Mouse (Mus musculus): ENCODE measurements at regions not wholly inside any gene's neighbourhood (a gene's known extent, or its start where the extent isn't known, plus 50 kb on each side); places are given as distances from the start of the nearest gene placed in this dataset.

DNA sequence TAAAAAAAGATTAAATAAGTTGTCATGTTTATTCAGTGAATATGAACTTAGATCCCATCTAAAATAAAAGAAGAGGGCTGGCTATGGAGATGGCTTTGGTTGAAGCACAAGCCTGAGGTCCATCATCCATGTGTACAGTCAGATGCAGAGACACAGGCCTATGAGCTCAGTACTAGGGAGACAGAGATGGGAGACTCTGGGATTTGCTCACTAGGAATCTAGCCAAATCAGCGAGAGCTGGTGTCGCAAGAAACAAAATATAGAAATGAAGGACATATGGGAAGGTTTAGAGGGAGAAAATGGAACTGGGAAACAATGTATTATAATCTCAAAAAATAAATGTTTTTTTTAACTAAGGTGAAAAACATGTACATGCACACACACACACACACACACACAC lies 326.6 kb downstream of the Col12a1 start:
- no peak for DNase-seq (ENCODE audit: low spot score in 2 of 2)

DNA sequence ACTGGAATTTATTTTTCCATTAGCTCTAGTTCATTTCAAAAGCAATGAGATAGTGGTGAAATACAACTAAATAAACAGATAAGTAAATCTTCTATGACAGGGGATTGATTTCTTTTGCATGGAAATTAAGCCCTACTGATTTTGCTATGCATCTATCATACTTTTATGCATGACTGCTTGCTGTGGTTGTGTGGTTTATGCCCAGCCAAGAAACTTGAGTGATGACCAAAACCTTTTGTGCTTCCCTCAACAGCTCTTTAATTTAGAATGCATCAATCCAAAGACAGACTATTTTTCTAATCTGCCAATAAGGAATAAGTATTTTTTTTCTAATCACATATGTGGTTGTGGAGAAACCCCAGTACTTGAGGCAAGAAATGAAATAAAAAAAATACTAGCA lies 303.6 kb downstream of the Col12a1 start:
- no peak for DNase-seq (ENCODE audit: low spot score in 2 of 2)

GRCm38 (mm10) chr9:79430417-79430816 lies 288.2 kb downstream of the Col12a1 start:
- no peak for DNase-seq (ENCODE audit: low spot score in 2 of 2)

DNA sequence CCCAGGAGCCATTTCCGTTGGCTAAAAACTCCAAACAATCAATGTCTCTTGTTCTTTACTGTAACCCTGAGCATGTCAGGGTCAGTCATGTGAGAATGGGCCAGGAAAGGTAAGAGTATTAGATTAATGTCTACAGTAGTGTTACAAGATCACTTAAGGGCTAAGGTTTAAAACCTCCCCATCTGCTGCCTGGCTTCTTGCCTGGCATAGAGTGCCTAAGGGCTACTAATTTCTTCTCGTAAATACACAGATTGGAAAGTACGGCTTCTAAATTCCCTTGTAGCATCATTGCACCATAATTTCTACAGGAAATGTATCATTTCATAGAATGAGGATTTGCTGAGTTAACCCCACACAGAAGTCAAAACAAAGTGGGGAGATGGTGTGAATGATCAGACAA lies 281.0 kb downstream of the Col12a1 start:
- no peak for DNase-seq (ENCODE audit: low spot score in 2 of 2)

GRCm38 (mm10) chr9:79439233-79439960 lies 279.2 kb downstream of the Col12a1 start:
- no peak for DNase-seq (ENCODE audit: low spot score in 2 of 2)

GRCm38 (mm10) chr9:79455226-79455625 lies 263.4 kb downstream of the Col12a1 start:
- no peak for DNase-seq (ENCODE audit: low spot score in 2 of 2)

DNA sequence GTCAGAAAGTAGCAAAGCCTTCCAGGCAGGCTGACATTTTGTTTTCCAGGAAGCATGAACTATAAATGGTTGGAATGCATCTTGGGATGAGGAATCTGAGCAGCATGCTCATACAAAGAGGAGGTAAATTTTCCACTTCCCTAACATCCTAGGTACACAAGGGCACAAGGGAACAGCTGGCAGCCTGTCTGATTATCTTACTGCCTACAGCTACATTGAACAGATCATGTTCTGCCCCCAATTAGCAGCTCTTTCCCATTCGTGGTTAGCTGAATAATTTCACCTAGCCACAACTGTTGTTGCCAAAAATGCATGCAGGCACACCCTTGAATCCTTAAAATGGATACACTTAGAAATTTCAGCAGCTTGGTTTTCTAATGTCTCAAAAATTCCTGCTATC lies 239.5 kb downstream of the Col12a1 start:
- no peak for DNase-seq (ENCODE audit: low spot score in 2 of 2)

DNA sequence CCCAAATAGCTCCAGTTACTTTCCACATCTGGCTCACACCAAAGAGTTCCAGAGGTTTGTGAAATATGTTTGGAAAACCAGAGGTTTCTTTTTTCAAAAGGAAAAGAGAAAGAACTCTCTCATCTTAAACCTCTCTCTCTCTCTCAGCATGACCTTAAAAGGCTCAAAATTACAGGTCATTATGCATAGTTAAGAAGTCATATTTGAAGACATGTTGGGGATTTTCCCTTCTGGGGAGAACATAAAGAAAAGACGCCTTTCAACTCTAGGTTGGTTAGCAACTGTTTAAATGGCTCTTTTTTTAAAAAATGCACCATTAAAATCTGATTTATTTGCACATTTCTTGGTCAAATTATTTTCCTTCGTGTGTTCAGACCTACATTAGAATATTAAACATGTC lies 218.4 kb downstream of the Col12a1 start:
- DNase-seq (ENCODE audit: low spot score in 2 of 2): no peak

DNA sequence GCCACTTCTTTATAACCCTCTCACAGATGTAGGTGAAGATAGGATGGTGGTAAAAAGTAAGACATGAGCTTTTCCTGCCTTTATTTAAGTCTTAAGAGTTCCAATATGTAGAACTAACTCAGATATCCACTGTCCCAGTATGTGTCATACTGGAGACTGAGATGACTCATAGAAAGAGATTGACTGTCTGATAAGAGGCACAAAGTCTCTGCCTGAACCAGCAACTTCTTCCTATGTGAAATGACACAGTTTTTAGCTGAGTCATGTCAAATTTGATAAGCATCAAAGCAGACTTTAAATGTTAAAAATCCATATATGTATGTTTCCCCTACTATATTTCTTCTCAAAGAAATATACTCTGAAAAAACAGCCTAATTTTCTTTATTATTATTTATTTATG lies 216.6 kb downstream of the Col12a1 start:
- DNase-seq (ENCODE audit: low spot score in 2 of 2): no peak

DNA sequence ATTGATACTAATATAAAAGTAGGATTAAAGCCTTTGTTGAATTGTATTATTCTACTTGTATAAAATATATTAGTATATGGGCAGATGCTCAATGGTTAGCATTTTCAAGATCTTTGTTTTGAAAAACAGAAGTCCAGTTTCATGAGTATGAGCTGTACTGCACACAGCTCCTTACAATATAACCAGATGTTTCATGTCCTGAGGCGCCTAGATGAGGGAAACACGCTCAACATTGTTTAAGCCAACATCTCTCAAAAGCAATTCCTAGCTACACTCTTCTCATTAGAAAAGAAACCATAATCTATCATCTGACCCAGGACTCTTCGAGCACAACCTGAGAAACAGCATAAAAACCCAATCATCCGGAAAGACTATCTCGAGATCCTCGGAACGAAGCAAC lies 202.2 kb downstream of the Col12a1 start:
- DNase-seq (ENCODE audit: low spot score in 2 of 2): no peak

GRCm38 (mm10) chr9:79517461-79517860 lies 201.2 kb downstream of the Col12a1 start:
- DNase-seq (ENCODE audit: low spot score in 2 of 2): no peak

GRCm38 (mm10) chr9:79518640-79519039 lies 200.0 kb downstream of the Col12a1 start:
- no peak for DNase-seq (ENCODE audit: low spot score in 2 of 2)

- no peak for DNase-seq (ENCODE audit: low spot score in 2 of 2)
Observed at GRCm38 (mm10) chr9:79520498-79520897, 198.1 kb downstream of the Col12a1 start.

GRCm38 (mm10) chr9:79523054-79523453 lies 195.6 kb downstream of the Col12a1 start:
- no peak for DNase-seq (ENCODE audit: low spot score in 2 of 2)

GRCm38 (mm10) chr9:79525000-79525399 lies 193.6 kb downstream of the Col12a1 start:
- no peak for DNase-seq (ENCODE audit: low spot score in 2 of 2)

DNA sequence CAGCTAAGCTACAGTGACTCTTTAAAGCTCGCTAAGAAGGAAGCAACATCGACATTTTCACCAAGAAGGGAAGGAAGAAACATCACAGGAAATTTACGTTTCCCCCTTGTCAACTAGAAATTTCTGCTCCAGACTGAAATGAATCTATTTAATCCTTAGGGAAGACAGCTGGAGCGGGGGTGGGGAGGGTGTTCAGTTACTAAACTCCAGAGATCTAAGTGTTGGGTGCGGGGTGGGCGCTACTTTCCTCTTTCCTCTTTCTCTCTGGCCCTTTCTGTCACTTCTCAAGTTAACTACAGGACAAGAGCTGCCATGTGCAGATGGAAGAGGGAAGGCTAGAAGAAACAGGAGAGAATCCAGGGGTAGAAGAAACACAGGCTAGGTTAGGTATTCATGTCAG lies 192.2 kb downstream of the Col12a1 start:
- no peak for DNase-seq (ENCODE audit: low spot score in 2 of 2)

DNA sequence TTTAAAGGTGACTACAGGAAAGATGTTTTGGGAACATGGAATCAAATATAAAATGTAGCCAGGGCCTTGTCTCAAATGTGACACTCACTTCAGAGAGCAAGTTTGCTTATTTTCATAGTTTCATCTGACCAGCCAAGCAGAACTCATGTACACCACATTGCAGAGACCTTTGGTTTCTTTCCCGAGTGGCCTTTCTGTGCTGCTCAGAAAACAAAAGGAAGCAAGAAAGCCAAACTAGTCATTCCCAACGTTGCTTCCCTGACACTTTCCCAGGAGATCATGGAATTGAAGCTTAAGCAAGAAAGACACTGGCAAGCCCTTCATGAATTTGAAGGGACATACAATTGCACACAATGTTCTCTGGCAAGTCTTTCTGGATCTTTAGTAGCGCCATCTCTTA lies 191.3 kb downstream of the Col12a1 start:
- no peak for DNase-seq (ENCODE audit: low spot score in 2 of 2)

All from gastrocnemius, postnatal 4 days (tissue).